Mouse (Mus musculus) A20 (cell line): Measurements from ENCODE around the gene Prkce.

Experiments
- DNase-seq: peaks from one replicate; pipeline ENCODE4 v3.0.0-alpha.2; 2011; ENCODE audit warnings: low read depth, low spot score

The Prkce gene

DNA sequence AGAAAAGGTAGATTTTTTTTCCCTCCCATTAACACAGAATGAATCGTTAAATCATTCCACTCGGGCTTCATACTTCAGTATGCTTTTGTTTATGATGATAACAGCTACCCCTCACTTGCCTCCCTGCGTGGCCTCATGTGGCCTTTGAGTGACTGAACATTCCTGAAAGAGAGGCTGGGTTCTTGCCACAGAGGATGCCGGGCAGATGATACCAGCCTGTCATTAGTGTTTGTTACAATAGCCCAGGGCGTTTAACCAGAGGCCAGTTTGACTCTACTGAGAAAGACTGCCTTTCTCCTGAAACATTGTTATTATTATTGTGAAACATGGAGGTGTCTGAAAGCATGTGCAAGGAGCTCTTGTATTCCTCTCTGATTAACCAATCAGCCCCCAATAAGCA, 444.2 kb downstream of the Prkce start:
- no peak for DNase-seq

DNA sequence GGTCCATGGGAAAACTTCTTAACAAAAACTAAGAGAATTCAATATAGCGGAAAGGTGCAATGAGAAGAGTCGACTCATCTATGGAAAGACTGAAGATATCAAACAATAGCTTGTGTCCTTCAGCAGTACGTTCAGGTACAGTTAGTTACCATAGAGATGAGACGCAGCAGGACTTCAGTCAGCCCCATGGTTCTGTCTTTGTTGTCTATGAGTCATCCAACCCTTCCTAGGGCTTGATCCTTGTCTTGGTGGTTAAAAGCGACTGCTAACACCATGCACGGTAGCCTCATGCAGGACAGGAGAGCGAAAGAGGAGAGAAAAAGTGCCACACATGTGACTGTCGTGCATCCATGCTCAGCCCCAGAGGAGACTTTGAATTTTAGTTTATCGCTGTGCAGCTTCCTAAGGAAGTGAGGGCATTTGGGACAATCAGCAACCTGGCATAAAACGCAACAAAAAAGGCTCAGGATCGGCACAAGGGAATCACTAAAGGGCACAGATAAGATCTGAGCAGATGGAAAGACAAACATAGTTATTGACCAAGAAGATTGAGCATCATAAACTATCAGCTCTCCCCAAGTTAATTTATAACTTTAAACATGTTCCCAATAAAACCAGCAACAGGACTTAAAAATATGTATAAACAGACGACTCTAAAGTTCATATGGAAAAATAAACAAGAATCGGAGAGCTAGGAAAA, 448.2 kb downstream of the Prkce start:
- no peak for DNase-seq

DNA sequence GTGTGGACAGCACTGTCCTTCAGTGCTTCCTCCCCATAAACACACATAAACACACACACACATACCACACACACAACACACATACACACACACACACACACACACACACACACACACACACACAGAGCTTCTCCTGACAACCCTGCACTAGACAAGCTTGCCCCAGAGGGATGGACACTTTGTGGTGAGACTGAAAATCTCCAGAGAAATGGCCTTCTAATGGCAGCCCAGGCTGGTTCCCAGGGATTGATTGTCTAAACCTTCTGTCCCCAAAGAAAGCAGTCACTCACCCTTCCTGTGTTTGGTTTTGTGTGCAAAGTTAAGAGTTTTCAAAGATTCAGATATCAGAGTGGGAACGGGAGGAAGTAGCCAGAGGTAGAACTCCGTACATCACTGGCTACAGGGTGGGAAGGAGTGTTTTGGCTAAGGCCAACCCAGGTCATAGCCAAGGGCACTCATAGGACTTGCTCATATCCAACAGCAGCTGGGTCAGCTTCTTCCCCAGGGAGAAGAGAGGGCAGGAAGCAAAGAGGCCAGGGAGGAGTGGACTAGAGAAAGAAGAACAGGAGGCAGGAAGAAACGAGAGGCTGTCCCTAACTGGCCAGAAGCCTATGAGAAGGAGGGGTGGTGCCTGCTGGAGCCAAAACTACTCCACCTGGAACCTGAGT, 450.1 kb downstream of the Prkce start:
- DNase-seq, result no peak

DNA sequence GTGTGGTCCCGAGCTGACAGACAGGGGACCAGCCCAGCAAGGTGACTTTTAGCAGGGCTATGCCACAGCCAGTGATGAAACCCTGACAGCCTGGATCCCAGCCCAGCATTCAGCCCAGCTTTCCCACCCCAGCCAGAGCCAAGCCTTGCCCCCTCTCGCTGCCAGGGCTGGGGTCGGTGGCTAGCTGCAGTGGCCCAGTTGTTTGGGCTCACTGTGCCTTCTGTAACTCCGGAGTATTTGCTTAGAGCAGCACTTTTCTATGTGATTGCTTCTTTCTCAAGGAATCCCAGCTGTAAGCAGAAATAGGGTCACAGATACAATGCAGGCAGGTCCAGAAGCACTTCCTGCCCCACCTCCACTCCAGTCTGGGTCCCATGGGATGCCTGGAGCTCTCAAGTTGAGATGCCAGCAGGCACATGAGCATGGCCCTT, 450.9 kb downstream of the Prkce start:
- no peak for DNase-seq

DNA sequence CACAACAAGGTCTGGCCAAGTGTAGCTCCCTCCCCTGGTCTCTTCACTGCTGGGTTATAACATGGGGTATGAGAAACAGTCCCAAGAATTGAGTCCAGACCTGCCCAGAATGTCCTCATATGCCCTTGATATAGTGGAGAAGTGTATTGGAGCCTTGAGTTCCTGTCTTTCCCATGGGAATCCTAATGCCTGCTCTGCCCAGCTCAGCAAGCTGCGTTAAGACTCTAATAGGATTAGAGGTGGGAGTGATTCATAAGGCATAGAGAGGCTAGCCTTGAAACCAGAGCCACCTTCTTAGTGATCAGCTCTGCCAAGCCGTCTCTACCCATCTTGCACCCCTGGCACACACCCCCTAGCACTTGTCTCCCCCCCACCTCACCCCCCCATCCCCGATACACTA, 455.3 kb downstream of the Prkce start:
- DNase-seq, result no peak

DNA sequence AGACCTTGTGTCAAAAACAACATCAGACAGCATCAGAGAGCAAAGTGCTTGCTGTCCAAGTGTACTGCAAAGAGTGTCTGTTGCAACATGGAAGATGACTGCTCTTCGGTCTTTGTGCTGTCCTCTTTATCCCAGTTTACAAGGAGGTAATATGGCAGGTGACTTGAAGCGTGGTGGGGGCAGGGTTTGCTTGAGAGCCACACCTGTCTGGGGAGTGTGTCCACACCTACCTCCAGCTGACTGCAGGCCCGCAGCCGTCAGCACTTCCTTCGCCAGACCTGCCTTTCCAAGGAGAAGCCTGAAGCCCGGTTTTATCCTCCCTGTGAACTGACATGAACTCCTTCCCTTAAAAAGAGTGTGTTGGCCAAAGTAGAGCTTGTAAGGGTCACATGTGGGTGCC, 458.9 kb downstream of the Prkce start:
- DNase-seq, result no peak

DNA sequence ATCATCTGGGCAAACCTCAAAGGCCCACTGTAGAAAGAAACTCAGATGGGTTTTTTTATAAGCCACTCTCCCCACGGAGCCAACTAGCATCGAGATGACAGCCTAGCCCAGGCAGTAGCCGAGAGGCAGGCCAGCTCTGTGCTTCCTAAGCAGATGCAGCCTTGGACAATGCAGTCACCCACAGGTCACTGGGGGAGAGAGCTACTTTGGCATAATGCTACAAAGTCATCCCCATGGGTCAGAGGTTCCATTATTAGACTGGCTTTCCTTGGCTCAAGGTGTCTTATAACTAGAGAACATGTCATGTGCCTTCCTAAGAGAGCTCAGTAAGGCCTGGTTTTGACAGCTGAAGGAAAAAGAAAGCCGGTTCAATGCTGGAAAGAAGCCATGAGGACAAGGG, 465.5 kb downstream of the Prkce start:
- DNase-seq, result no peak

DNA sequence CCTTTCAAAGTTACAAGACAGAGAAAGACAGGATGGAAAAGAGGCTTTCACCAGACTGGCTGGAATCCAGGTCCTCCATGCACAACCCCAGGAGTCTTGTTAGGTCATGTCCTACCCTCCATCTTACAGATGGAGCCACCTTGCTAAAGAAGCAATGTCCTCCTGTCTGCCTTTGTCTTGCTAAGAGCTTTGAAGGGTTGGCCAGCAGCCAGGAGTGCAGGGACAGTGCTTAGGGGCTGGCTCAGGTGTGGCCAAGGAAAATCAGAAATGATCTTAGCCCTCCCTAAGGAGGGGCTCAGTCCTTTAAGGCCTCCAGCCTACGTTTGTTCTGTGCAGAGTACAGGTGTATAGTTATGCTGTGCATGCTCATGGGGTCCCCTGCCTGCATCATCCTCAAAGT, 469.7 kb downstream of the Prkce start:
- no peak for DNase-seq

DNA sequence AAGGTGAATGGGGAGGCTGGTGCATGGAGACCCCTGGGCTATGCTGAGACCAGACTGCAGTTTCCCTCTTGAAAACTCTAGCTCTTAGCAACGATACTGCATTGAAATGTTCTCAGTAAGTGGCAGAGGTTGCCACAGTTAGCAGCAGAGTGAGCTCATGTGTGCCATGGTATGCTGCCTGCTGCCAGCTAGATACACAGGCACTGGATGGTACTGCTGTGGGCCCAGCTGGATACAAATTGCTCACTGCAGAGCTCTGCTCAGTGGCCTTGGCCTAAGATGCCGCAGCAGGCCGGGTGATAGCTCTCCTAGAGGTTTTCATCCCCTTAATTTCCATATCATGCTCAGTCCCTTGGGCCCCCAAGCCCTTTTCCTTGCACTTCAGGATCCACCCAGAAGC, 471.7 kb downstream of the Prkce start:
- DNase-seq, result no peak

DNA sequence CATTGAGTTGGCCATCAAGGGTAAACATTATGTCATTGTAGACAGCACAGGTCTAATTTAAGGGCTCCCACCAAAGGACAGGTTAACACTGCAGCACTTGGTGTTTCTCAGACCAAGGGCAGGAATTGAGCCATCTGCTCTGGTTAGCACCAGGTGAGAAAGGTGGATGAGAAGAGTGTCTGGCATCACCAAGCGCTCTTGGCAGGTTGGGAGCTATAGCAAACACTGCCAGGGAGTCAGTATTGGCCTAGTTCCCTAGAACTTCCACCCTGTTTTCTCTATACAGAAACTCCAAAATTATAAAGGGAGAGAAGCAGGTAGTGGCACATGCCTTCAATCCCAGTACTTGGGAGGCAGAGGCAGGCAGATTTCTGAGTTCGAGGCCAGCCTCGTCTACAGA, 479.6 kb downstream of the Prkce start:
- no peak for DNase-seq

DNA sequence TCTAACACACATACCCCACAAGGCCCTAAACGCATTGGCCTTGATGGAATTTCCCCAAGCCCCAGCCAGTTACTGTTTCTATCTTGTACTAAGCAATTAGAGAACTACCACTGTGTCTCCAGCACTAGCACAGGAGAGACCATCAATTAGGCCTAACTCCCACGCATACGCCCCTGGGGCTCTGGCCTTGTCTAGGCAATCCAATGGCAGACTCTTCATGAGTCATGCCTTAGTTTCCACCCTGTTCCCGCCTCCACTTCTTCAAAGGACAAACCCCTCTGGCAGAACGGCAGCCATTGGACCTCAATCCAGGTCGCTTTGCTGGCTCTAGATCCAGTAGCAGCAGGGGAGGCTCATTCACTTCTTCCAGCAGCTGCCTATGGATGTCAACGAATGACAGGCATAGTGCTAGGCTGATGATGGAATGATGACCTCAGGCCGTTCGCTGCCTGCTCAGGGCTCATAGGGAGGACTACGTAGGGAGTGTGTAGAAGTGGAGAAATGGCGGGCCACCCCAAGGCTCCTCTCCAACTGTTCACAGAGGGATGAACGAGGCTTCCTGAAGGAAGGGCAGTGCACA, 481.4 kb downstream of the Prkce start:
- no peak for DNase-seq

DNA sequence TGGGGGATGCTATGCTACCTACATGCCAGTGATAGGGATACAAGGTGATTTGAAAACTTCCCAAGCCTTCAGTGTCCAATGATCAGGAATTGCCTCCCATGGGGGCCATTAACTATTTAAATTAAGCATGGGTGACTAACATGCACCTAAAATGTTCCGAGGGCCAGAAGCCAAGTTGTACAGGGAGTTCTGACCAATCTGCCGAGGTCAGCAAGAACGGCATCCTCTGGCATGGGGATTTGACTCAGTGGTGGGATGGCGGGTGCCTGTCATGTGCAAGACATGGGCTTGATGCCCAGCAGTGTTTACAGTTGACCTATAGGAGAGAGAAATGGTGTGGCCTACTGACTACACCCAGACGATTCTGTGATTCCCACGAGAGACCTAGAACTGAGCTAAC, 482.7 kb downstream of the Prkce start:
- DNase-seq, result no peak

DNA sequence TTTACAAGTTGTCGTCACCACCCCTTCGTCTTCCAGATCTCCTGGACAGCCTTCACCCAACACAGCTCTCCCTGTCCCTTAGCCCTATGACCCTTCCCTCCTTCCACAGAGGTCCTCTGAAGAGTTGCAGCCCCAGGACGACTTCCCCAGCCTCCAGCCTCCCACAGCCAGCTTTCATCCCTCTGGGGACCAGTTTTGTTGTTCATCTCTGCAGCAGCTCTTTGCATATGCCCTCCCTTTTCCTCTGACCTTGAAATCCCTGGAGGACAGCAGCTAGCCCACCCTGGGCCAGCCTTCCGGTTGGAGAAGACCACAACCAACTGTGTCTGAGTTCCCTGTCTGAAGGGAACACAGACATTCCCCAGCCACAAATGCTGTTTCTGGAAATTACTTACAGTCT, 483.5 kb downstream of the Prkce start:
- no peak for DNase-seq

DNA sequence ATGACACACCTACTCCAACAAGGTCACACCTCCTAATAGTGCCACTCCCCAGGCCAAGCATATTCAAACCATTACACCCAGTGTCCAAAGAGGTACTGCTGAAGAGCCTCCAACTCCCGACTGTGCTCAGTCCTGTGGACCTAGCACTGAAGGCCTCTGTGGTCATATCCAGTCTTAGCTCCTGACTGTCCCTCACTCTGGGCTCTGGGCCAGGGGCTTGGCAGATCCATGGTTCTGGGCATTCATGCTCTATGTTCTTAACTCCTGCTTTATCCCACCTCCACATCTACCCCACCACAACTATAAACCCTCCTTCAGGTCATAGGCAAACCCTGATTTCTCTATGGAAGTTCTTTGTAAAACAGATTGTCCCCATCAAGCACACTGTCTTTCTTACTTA, 485.2 kb downstream of the Prkce start:
- no peak for DNase-seq

DNA sequence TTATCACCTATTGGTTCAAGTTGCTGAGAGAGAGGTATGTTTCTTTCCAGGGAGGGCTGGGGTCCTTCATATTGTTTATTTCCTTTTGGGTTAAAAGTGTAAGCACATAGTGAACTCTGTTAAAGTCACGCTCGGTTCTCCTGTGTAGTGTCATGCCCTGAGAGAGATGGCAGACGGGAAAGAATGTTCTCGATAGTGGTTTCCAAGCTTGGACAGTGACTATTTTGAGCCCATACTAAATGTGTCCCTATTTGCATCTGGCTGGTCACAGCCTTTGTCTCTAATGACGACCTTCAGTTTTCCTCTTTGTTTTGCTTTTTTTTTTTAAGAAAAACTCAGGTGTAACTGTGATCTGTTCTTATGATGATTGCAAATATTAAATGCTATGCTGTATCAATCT, 488.8 kb downstream of the Prkce start:
- DNase-seq, result no peak

DNA sequence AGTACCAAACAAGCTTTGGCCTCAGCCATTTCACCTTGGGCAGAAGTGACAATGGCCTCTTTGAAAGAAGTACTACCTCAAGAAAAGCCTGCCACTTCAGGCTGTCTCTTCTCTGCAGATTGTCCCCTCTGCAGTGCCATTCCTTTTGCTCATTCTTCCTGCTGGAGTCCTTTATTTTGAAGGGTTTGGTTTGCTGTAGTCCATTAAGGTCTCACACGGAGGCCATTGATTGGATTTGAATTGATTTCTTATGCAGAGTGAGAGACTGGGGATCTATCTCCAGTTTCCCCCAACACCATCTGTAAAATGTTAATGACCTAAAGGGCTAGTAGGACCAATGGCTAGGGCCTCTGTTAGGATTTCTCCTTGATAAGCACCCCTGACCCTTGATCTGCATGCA, 494.7 kb downstream of the Prkce start:
- no peak for DNase-seq

DNA sequence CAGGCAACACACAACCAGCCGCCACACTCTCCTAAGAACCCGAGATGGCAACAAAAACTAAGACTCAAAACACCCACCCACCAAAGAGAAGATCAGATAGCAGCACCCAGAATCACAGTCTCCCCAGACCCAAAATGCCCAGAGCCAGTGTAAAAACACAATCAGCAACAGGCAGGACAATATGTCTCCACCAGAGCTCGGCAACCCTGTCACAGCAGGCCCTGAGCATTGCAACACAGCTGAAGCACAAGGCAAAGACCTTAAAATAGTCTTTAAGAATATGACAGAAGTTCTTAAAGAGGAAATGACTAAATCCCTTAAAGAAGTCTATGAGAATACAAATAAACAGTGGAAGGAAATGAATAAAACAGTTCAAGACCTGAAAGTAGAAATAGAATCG, 495.9 kb downstream of the Prkce start:
- no peak for DNase-seq

DNA sequence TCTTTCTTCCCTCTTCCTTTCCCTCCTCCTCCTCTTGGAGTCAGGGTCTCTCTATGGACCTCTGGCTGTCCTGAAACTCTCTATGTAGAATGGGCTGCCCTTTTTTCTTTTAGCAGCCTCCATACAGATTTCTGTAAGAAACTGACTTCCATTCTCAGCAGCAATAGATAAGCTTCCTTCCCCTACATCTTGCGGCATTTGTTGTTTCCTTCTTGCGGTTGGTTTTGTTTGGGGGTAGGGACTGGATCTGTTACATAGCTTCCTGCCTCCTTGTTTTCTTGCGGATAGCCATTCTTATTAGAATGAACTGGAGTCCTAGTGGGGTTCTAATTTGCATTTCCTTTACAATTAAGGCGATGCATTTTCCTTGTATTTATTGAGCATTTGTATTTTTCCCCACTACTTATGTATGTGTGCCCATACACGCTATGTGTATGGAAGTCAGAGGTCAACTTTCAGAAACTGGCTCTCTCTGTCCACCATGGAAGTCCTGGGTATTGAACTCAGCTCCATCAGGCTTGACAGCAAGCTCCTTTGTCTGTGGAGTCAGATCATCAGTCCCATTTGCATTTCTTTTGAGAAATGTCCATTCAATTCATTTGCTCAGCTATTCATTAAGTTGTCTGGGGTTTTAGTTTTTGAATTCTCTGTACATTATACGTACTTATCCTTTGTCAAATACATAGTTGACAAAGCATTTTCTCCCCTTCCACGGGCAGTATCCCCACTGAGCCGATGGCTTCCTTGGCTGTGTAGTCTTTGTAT, 500.4 kb downstream of the Prkce start:
- no peak for DNase-seq

DNA sequence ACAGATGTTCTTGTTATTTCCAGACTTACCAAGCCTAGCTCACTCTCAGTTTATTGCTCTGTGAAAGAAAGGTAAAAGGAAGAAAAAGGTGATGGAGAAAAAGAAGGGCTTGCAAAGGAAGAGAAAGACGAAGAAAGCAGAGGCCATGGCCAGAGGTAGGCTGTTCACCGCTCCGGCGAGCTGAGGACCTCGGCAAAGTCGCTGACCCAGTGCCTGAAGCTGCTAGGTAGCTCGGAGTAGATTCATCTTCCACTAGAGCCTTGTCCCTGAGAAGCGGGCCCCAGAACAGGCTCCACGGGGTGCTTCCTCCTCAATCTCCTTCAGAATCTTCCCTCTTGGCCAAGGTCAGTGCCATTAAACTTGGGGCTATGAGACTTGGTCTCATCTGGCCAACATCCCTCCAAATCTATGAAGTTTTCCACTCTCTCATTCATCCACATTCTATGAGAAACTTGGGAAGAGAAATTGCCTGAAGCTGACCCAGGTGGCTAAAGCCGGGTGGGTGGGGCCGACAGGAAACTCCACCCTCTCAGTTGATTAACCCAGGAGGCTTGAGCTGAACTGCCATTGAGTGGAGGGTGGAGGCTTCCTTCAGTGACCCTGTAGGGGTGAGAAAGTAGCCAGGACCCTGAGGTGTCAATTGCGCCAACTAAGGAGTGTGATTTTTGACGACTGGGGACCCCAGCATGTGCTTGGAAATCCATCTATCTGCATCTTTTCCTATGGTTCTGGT, 502.2 kb downstream of the Prkce start:
- DNase-seq, result no peak

DNA sequence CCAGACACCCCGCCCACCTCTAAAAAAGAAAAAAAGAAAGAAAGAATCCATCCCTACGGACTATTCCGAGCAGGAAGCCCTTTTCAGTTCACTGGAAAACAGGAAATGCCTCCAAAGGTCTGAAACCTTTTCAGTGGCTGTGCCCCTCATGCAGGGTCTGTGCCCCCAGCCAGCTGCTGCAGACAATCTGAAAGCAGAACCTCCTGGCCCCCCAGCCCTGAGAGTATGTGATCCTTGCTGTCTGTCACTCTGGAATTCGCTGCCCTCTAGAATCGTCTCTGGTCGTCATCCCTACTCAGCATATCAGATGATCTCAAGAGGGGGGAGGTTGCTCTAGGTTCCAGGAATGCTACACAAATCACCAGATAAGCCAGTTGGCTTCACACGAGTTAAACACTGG, 503.1 kb downstream of the Prkce start:
- DNase-seq, result no peak

DNA sequence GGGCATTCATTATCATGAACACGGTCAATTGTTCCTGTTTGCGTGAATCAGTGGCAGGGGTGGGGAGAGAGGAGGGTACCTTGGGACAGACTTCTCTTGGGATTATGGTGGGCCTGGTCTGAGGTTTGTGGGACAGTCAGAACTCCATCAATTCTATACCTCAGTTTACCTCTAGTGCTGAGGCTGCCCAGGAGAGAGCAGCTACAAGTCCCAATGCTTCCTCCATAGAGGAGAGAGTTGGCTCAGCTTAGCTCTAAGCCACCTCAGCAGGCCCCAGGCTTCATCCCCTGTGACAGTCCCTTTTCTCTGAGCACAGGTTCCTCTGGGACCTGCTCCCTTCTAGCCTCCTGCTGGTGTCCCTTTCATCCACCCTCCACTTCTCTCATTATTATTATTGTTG, 507.4 kb downstream of the Prkce start:
- no peak for DNase-seq

DNA sequence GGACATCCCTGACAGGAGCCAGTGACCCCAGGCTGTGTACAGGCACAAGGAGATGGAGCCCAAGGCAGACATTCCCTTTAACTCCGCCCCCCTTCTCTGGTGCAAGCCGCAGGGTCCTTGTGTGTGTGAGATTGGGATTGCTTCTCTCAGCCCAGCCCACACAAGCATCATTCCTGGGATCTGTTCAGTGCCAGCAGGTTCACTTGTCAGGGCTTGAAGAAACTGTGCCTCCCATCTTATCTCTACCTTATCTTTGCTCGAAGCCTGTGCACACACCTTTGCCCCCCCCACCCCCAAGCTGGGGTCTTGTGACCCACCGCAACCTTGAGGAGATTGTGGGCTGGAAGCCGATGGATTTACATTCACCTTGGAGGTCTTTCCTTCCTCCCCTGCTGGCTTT, 508.8 kb downstream of the Prkce start:
- no peak for DNase-seq
